Mouse (Mus musculus): ENCODE measurements around the gene 4921539E11Rik.

DNA sequence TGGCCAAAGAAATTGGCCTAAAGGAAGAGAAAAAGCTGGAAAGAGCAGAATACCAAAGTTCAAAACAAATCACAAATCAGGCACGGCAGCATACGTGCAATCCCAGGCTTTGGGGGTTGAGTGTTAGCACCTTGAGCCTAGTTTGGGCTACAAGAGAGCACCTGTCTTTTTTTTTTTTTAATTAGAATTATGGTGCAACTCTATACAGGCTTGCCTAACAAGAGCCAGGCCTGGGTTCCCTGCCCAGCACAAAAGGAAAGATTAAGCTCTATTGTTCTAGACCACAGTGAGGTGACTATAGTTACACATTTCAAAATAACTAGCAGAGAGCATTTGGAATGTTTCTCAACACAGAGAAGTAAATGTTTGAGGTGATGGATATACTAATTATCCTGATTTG is 42.9 kb downstream of the 4921539E11Rik start:
- TF ChIP-seq POLR2A (IDR thresholded peaks at IDR 0.05; ENCODE audit: borderline replicate concordance, extremely low read depth, low read depth, low read length) (no peak), CTCF (IDR thresholded peaks at IDR 0.05; ENCODE audit: insufficient read depth, low read length) (no peak)
